Mouse (Mus musculus): ENCODE data around the gene Uty. TPM values are rescaled to one million over a fixed set of nuclear protein-coding genes. Genes with fewer than 3 reads are reported as not detected.

Uty gene
- total RNA-seq (2023), result 10 to 100 TPM in 1 of 2 experiments, not detected in 1; 65.8 TPM

GRCm38 (mm10) chrY:1245426-1245863, at the start of gene Uty:
Gene Uty (minus strand): TSS chrY:1245759.

GRCm38 (mm10) chrY:1286171-1286795, 40.7 kb upstream of the Uty start, which contains the start of gene Ddx3y:
Gene Ddx3y (minus strand): TSS chrY:1286629.

Other genes starting within 250 kb of the Uty start
- gene Eif2s3y, start 235.2 kb downstream of the Uty start, total RNA-seq (2023), result 100 to 1,000 TPM in 1 of 2 experiments, not detected in 1; 127 TPM
- 100 to 1,000 TPM in 1 of 2 experiments, not detected in 1; 107 TPM for gene Ddx3y, start 40.9 kb upstream of the Uty start, total RNA-seq (2023)
- not detected for gene Usp9y, start 214.0 kb upstream of the Uty start, total RNA-seq (2023)

Data from T-cell, adult 66 days (primary cell).